Mouse (Mus musculus): ENCODE results near the gene Tbx3. TPM values are rescaled to one million over a fixed set of nuclear protein-coding genes. Genes with fewer than 3 reads are reported as not detected.

Gene Tbx3
- total RNA-seq, 1 experiment, result 47.9 TPM

DNA sequence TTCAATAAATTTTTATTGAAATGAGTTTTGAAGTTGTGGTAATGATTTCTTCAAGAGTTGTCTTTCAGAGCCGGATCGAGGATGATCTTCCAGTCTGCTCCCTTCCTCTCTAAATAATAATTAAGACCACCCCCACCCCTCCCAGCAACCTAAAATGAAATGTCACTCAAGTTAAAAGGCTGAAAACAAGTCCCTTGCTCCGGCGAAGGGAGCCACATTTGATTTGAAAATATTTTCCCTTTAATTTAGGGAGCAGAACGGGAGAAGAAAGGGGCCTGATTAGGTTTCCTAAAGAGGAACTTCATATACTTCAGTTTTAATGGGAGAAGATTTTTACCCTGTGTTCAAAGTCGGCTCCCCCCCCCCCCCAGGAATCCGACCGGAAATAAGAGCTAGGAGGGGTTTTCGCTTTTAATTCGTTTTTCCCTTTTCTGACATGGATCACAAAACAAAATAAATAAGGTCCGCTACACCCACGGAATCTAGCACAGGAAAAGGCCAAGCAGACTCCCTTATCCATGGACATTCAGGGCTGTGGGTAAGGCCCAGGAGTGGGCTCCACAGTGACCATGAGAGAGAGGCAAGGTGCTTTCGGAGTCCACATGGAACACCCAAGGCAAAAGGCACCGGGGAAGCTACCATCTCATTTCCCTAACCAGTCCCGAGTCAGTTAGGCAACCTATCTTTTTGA, 14.4 kb downstream of the Tbx3 start:
- TF ChIP-seq ZNF384 (IDR thresholded peaks at IDR 0.05; ENCODE audit: low read depth, low read length) (no peak), MAFK (IDR thresholded peaks at IDR 0.05; ENCODE audit: insufficient read depth, low read depth, low read length) (no peak), CHD2 (IDR thresholded peaks at IDR 0.05; ENCODE audit: low read depth, low read length) (no peak), HCFC1 (IDR thresholded peaks at IDR 0.05; ENCODE audit: borderline replicate concordance, insufficient read depth, low read length) (no peak), ZC3H11A (IDR thresholded peaks at IDR 0.05; ENCODE audit: borderline replicate concordance, low read depth, low read length) (no peak)
- Histone ChIP-seq H3K9ac (ENCODE audit: insufficient read depth, low read depth, low read length, poor library complexity, severe bottlenecking) (no peak overlapping the region), H3K9me3 (ENCODE audit: control insufficient read depth, insufficient read depth, low read depth, low read length) (no peaks in the 10 kb centered on the region), H3K4me1 (ENCODE audit: control insufficient read depth in 2 of 2, insufficient read depth in 2 of 2, low read length in 2 of 2, poor library complexity in 1 of 2) (peaks cover 0 to 15% of the 10 kb centered on the region in 2 experiments; a peak in 2 of 4 replicates), H3K27ac (ENCODE audit: insufficient read depth, low read depth, low read length, poor library complexity, severe bottlenecking) (peak overlapping the region; percentile 49; the same call in 1 of the 2 replicates), H3K36me3 (ENCODE audit: control insufficient read depth, insufficient read depth, low read length, poor library complexity, severe bottlenecking) (peaks cover 22% of the 10 kb centered on the region), H3K4me3 (ENCODE audit: insufficient read depth in 1 of 2, low read depth in 1 of 2, low read length in 2 of 2, poor library complexity in 1 of 2, severe bottlenecking in 1 of 2) (0 out of 4 replicates have a peak overlapping the region, but pooled peaks of 1 of the 2 experiments have one; percentile 22)
- no peak for DNase-seq (ENCODE audit: low read depth, low spot score)
- in situ Hi-C loops (cut with MboI; ENCODE audit: low sequenced_read_pairs in 2 of 2, unreplicated experiment in 2 of 2), result loop anchor here in 1 of 2 experiments (25.0 kb wide), 2 partner anchors 398 to 898 kb away; no protein-coding TSS in a partner anchor

- peak overlapping the region; percentile 55; the same call in 1 of the 2 replicates for H3K27ac ChIP-seq (ENCODE audit: insufficient read depth, low read depth, low read length, poor library complexity, severe bottlenecking)
- in situ Hi-C loops (cut with MboI; ENCODE audit: low sequenced_read_pairs in 2 of 2, unreplicated experiment in 2 of 2), result loop anchor here in 1 of 2 experiments (25.0 kb wide), 2 partner anchors 398 to 898 kb away; no protein-coding TSS in a partner anchor
- no peak for DNase-seq (ENCODE audit: low read depth, low spot score)
These were observed 15.2 kb downstream of the Tbx3 start for GRCm38 (mm10) chr5:119685446-119686198.

GRCm38 (mm10) chr5:119686199-119686964, 15.9 kb downstream of the Tbx3 start:
- H3K4me1 ChIP-seq (ENCODE audit: control insufficient read depth in 2 of 2, insufficient read depth in 2 of 2, low read length in 2 of 2, poor library complexity in 1 of 2), result peaks cover 0 to 12% of the 10 kb centered on the region in 2 experiments; a peak in 2 of 4 replicates
- H3K4me3 ChIP-seq (ENCODE audit: insufficient read depth in 1 of 2, low read depth in 1 of 2, low read length in 2 of 2, poor library complexity in 1 of 2, severe bottlenecking in 1 of 2), result peak overlapping the region; percentile 43 to 58
- DNase-seq (ENCODE audit: low read depth, low spot score), result no peak
- H3K27ac ChIP-seq (ENCODE audit: insufficient read depth, low read depth, low read length, poor library complexity, severe bottlenecking), result peak overlapping the region; percentile 55; the same call in 1 of the 2 replicates
- no peak for TF ChIP-seq ZC3H11A (IDR thresholded peaks at IDR 0.05; ENCODE audit: borderline replicate concordance, low read depth, low read length)
- no peak for TF ChIP-seq CHD2 (IDR thresholded peaks at IDR 0.05; ENCODE audit: low read depth, low read length)
- no peak for TF ChIP-seq HCFC1 (IDR thresholded peaks at IDR 0.05; ENCODE audit: borderline replicate concordance, insufficient read depth, low read length)
- no peak for TF ChIP-seq MAFK (IDR thresholded peaks at IDR 0.05; ENCODE audit: insufficient read depth, low read depth, low read length)
- TF ChIP-seq ZNF384 (IDR thresholded peaks at IDR 0.05; ENCODE audit: low read depth, low read length), result peak; percentile 98
- in situ Hi-C loops (cut with MboI; ENCODE audit: low sequenced_read_pairs in 2 of 2, unreplicated experiment in 2 of 2), result loop anchor here in 1 of 2 experiments (25.0 kb wide), 2 partner anchors 399 to 899 kb away; no protein-coding TSS in a partner anchor
- H3K36me3 ChIP-seq (ENCODE audit: control insufficient read depth, insufficient read depth, low read length, poor library complexity, severe bottlenecking), result peaks cover 11% of the 10 kb centered on the region
- no peak overlapping the region; the same call in 1 of the 2 replicates for H3K9ac ChIP-seq (ENCODE audit: insufficient read depth, low read depth, low read length, poor library complexity, severe bottlenecking)
- H3K9me3 ChIP-seq (ENCODE audit: control insufficient read depth, insufficient read depth, low read depth, low read length), result no peaks in the 10 kb centered on the region

More at GRCm38 (mm10) chr5:119685446-119686198, 15.2 kb downstream of the Tbx3 start:
- peaks cover 18% of the 10 kb centered on the region for H3K36me3 ChIP-seq (ENCODE audit: control insufficient read depth, insufficient read depth, low read length, poor library complexity, severe bottlenecking)
- H3K9me3 ChIP-seq (ENCODE audit: control insufficient read depth, insufficient read depth, low read depth, low read length), result no peaks in the 10 kb centered on the region
- H3K9ac ChIP-seq (ENCODE audit: insufficient read depth, low read depth, low read length, poor library complexity, severe bottlenecking), result peak overlapping the region; percentile 75
- peak overlapping the region; percentile 43 to 58 for H3K4me3 ChIP-seq (ENCODE audit: insufficient read depth in 1 of 2, low read depth in 1 of 2, low read length in 2 of 2, poor library complexity in 1 of 2, severe bottlenecking in 1 of 2)
- TF ChIP-seq ZC3H11A (IDR thresholded peaks at IDR 0.05; ENCODE audit: borderline replicate concordance, low read depth, low read length), result no peak
- TF ChIP-seq CHD2 (IDR thresholded peaks at IDR 0.05; ENCODE audit: low read depth, low read length), result no peak
- TF ChIP-seq ZNF384 (IDR thresholded peaks at IDR 0.05; ENCODE audit: low read depth, low read length), result no peak
- no peak for TF ChIP-seq HCFC1 (IDR thresholded peaks at IDR 0.05; ENCODE audit: borderline replicate concordance, insufficient read depth, low read length)
- TF ChIP-seq MAFK (IDR thresholded peaks at IDR 0.05; ENCODE audit: insufficient read depth, low read depth, low read length), result no peak
- H3K4me1 ChIP-seq (ENCODE audit: control insufficient read depth in 2 of 2, insufficient read depth in 2 of 2, low read length in 2 of 2, poor library complexity in 1 of 2), result peaks cover 0 to 15% of the 10 kb centered on the region in 2 experiments; a peak in 2 of 4 replicates
